Mouse (Mus musculus) right cerebral cortex, adult 2 months (tissue): ENCODE results near the gene Tyrobp.

Experiments
- DNase-seq, 2 experiments: peaks; one replicate each; pipeline ENCODE4 v3.0.0; 2021 to 2022; ENCODE audit warnings: low spot score in 2 of 2

The Tyrobp gene

GRCm38 (mm10) chr7:30413596-30413995 lies at the start of gene Tyrobp:
Gene Tyrobp, plus strand, starts transcription at chr7:30413760.
- DNase-seq = no peak

GRCm38 (mm10) chr7:30367466-30367865 lies 46.1 kb upstream of the Tyrobp start:
- no peak for DNase-seq

- peak; percentile 97 for DNase-seq
These were observed 40.0 kb upstream of the Tyrobp start for GRCm38 (mm10) chr7:30373501-30373962.

GRCm38 (mm10) chr7:30380061-30380460 lies 33.5 kb upstream of the Tyrobp start:
- no peak for DNase-seq

- no peak for DNase-seq
These were observed 29.5 kb upstream of the Tyrobp start for GRCm38 (mm10) chr7:30384106-30384505.

GRCm38 (mm10) chr7:30392746-30393520 lies 20.6 kb upstream of the Tyrobp start:
- no peak for DNase-seq

- no peak for DNase-seq
These were observed 19.9 kb upstream of the Tyrobp start for GRCm38 (mm10) chr7:30393631-30394030.

- peak in 1 of 2 experiments; percentile 16 for DNase-seq
These were observed 19.2 kb upstream of the Tyrobp start for GRCm38 (mm10) chr7:30394379-30394778.

GRCm38 (mm10) chr7:30394871-30395270 lies 18.7 kb upstream of the Tyrobp start:
- no peak for DNase-seq

- DNase-seq = peak in 1 of 2 experiments; percentile 10
These were observed 13.9 kb upstream of the Tyrobp start for GRCm38 (mm10) chr7:30399671-30400070.

- no peak for DNase-seq
These were observed 11.2 kb upstream of the Tyrobp start for GRCm38 (mm10) chr7:30402343-30402742.

GRCm38 (mm10) chr7:30408639-30409038 lies 4.9 kb upstream of the Tyrobp start:
- no peak for DNase-seq

GRCm38 (mm10) chr7:30409789-30410188 lies 3.8 kb upstream of the Tyrobp start:
- no peak for DNase-seq

- DNase-seq = no peak
These were observed 2.5 kb upstream of the Tyrobp start for GRCm38 (mm10) chr7:30411023-30411422.

- DNase-seq = no peak
These were observed 819 bp upstream of the Tyrobp start for GRCm38 (mm10) chr7:30412735-30413147.

GRCm38 (mm10) chr7:30417856-30418255 lies 4.3 kb downstream of the Tyrobp start:
- no peak for DNase-seq

- DNase-seq = no peak
These were observed 6.3 kb downstream of the Tyrobp start, which contains the start of gene Hcst for GRCm38 (mm10) chr7:30419561-30420499. Gene Hcst, minus strand, starts transcription at chr7:30419854.

- no peak for DNase-seq
These were observed 7.1 kb downstream of the Tyrobp start for GRCm38 (mm10) chr7:30420673-30421072.

GRCm38 (mm10) chr7:30421175-30421889 lies 7.8 kb downstream of the Tyrobp start, which contains the start of gene Nfkbid:
Gene Nfkbid, plus strand, starts transcription at chr7:30421732.
- no peak for DNase-seq

GRCm38 (mm10) chr7:30421890-30422435 lies 8.4 kb downstream of the Tyrobp start:
- peak; percentile 95 for DNase-seq

GRCm38 (mm10) chr7:30422560-30422959 lies 9.0 kb downstream of the Tyrobp start:
- DNase-seq = no peak
